Mouse (Mus musculus): ENCODE data around the gene Gpi1. TPM values are rescaled to one million over a fixed set of nuclear protein-coding genes. Genes with fewer than 3 reads are reported as not detected.

Gpi1 gene
- 216 and 230 TPM in 2 replicates for polyA plus RNA-seq (2015; fragmentation: Nextera tagmentation; extraction: Ambion mirVana)

GRCm38 (mm10) chr7:34230116-34230515 is at the start of gene Gpi1:
Gene Gpi1 (minus strand): TSS chr7:34230336.
- no peaks in the 10 kb centered on the region for H3K27me3 ChIP-seq
- peak; percentile 57 for ATAC-seq
- peak within 1 kb of the TSS; percentile 81 for H3K4me2 ChIP-seq
- peak within 1 kb of the TSS; percentile 77 for H3K4me3 ChIP-seq
- peaks cover 32% of the 10 kb centered on the region for H3K36me3 ChIP-seq (ENCODE audit: poor library complexity, severe bottlenecking)
- WGBS, result under 1% methylated on average over 31 of the region's 39 CpGs
- H3K9ac ChIP-seq, result peak within 1 kb of the TSS; percentile 75
- no peaks in the 10 kb centered on the region for H3K9me3 ChIP-seq (replicated peaks)
- H3K4me1 ChIP-seq, result peaks cover 33% of the 10 kb centered on the region
- peak within 1 kb of the TSS; percentile 68 for H3K27ac ChIP-seq

GRCm38 (mm10) chr7:34277656-34278055 is 47.5 kb upstream of the Gpi1 start:
- 96% methylated on average over 2 of the region's 2 CpGs for WGBS
- Histone ChIP-seq H3K27ac (no peak overlapping the region), H3K9ac (no peak overlapping the region), H3K36me3 (ENCODE audit: poor library complexity, severe bottlenecking) (peaks cover 7% of the 10 kb centered on the region), H3K9me3 (replicated peaks) (no peaks in the 10 kb centered on the region), H3K4me3 (no peak overlapping the region), H3K27me3 (no peaks in the 10 kb centered on the region), H3K4me1 (no peaks in the 10 kb centered on the region), H3K4me2 (no peak overlapping the region)
- ATAC-seq, result no peak

DNA sequence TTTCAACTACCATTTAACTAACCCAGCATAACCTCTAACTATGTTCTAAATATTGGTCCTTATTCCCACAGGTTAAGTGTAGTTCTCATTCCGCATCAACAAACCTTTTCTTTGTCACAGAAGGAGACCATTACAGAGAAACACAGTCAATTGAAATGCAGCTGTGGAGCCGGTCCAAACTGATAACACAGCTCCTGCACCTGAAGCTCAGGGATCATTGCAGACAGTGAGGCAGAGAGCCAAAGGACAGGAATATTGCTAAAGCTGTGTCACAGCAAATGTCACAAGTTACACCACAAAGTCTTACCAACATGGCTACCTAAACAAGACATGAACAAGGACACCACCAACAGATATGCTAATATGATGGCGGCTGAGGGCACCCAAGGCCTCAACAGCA is 45.9 kb upstream of the Gpi1 start:
- Histone ChIP-seq H3K9me3 (replicated peaks) (no peaks in the 10 kb centered on the region), H3K36me3 (ENCODE audit: poor library complexity, severe bottlenecking) (peaks cover 5% of the 10 kb centered on the region), H3K27me3 (no peaks in the 10 kb centered on the region), H3K4me1 (no peaks in the 10 kb centered on the region), H3K27ac (no peak overlapping the region), H3K4me2 (no peak overlapping the region), H3K9ac (no peak overlapping the region), H3K4me3 (no peak overlapping the region)
- WGBS, result 82% methylated on average over 3 of the region's 3 CpGs
- no peak for ATAC-seq

- H3K27ac ChIP-seq, result no peak overlapping the region
- 74% methylated on average over 4 of the region's 4 CpGs for WGBS
- no peak overlapping the region for H3K4me2 ChIP-seq
- H3K4me3 ChIP-seq, result no peak overlapping the region
- peaks cover 9% of the 10 kb centered on the region; the same call in 1 of the 2 replicates for H3K4me1 ChIP-seq
- no peaks in the 10 kb centered on the region for H3K9me3 ChIP-seq (replicated peaks)
- no peaks in the 10 kb centered on the region for H3K27me3 ChIP-seq
- peaks cover 5% of the 10 kb centered on the region for H3K36me3 ChIP-seq (ENCODE audit: poor library complexity, severe bottlenecking)
- H3K9ac ChIP-seq, result no peak overlapping the region
- ATAC-seq, result no peak
These were observed 42.3 kb upstream of the Gpi1 start for GRCm38 (mm10) chr7:34272465-34272864.

- H3K9me3 ChIP-seq (replicated peaks), result no peaks in the 10 kb centered on the region
- H3K36me3 ChIP-seq (ENCODE audit: poor library complexity, severe bottlenecking), result no peaks in the 10 kb centered on the region
- H3K9ac ChIP-seq, result no peak overlapping the region
- no peak overlapping the region for H3K4me3 ChIP-seq
- H3K4me2 ChIP-seq, result no peak overlapping the region
- H3K4me1 ChIP-seq, result peaks cover 13% of the 10 kb centered on the region; the same call in 1 of the 2 replicates
- H3K27me3 ChIP-seq, result no peaks in the 10 kb centered on the region
- ATAC-seq, result no peak
- 52% methylated on average over 1 of the region's 1 CpGs for WGBS
- H3K27ac ChIP-seq, result no peak overlapping the region
These were observed 38.3 kb upstream of the Gpi1 start for GRCm38 (mm10) chr7:34268463-34268862.

DNA sequence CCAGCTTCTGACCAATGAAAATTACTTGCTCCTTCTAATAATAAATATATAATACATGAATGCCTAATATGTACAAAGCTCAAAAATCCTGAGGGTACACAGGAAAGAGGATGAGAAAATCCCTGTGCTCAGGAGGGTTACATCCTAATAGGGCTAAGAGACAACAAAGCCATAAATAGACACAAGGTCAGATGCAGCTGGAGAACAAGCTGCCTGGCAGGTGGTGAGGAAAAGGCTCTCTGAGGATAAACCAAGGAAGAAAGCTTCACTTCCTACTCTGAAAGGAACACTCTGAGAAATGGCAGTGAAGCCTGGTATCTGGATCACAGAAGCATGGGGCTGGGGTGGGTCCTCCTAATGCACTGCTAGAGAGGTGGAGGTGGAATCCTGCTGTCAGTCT is 36.3 kb upstream of the Gpi1 start:
- no peak overlapping the region for H3K4me2 ChIP-seq
- no peak overlapping the region for H3K4me3 ChIP-seq
- no peak overlapping the region for H3K27ac ChIP-seq
- H3K27me3 ChIP-seq, result no peaks in the 10 kb centered on the region
- peaks cover 13% of the 10 kb centered on the region; the same call in 1 of the 2 replicates for H3K4me1 ChIP-seq
- peaks cover 11% of the 10 kb centered on the region for H3K36me3 ChIP-seq (ENCODE audit: poor library complexity, severe bottlenecking)
- no peak for ATAC-seq
- H3K9ac ChIP-seq, result no peak overlapping the region
- no peaks in the 10 kb centered on the region for H3K9me3 ChIP-seq (replicated peaks)

GRCm38 (mm10) chr7:34265876-34266346 is 35.8 kb upstream of the Gpi1 start:
- Histone ChIP-seq H3K4me3 (no peak overlapping the region), H3K36me3 (ENCODE audit: poor library complexity, severe bottlenecking) (peaks cover 13% of the 10 kb centered on the region), H3K9me3 (replicated peaks) (no peaks in the 10 kb centered on the region), H3K27me3 (no peaks in the 10 kb centered on the region), H3K9ac (no peak overlapping the region), H3K4me1 (peaks cover 13% of the 10 kb centered on the region; the same call in 1 of the 2 replicates), H3K27ac (no peak overlapping the region), H3K4me2 (no peak overlapping the region)
- 63% methylated on average over 5 of the region's 5 CpGs for WGBS
- no peak for ATAC-seq

DNA sequence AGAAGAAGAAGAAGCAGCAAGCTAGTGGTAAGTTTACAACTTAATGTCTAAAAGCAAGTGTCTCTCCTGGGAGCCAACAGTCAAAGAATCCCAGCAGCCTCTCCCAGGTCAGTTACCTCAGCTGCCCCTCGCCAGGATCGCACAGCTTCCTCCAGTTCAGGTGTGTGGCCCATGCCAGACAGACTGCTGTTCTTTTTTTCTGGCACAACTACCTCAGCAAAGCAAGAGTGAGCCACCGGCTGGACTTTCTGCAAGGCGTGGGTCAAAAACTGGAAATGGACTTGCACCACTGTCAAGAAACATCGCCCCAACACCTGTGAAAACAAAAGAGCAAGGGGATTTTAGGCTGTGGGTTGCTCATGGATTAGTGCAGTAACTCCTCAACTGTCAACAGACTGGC is 33.3 kb upstream of the Gpi1 start:
- ATAC-seq, result no peak

DNA sequence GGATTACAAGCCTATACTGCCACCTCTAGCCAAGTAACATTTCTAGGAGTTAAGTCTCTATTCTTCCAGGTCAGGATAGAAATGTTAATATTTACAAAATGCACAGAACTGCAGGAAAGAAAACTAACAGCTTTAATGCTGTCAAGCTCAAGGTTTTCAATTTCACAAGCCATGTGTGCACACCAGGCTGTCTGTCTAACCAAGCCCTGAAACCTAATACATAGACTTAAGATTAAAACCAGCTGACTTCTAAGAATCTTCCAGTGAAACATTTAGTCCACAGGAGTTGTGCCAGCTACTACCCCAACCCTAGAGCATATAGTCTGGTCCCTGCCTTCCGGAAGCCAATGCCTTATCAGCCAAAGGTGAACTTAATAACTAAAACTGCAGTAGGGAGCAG is 28.3 kb upstream of the Gpi1 start:
- no peak for ATAC-seq

More for the DNA sequence above, 33.3 kb upstream of the Gpi1 start:
- WGBS, result 88% methylated on average over 5 of the region's 5 CpGs
- Histone ChIP-seq H3K27me3 (no peaks in the 10 kb centered on the region), H3K9ac (no peak overlapping the region), H3K36me3 (ENCODE audit: poor library complexity, severe bottlenecking) (peaks cover 16% of the 10 kb centered on the region), H3K4me3 (no peak overlapping the region), H3K4me1 (peaks cover 6% of the 10 kb centered on the region; the same call in 1 of the 2 replicates), H3K9me3 (replicated peaks) (no peaks in the 10 kb centered on the region), H3K4me2 (no peak overlapping the region), H3K27ac (no peak overlapping the region)

GRCm38 (mm10) chr7:34257279-34257678 is 27.1 kb upstream of the Gpi1 start:
- no peak overlapping the region for H3K4me2 ChIP-seq
- H3K9ac ChIP-seq, result no peak overlapping the region
- no peak overlapping the region for H3K4me3 ChIP-seq
- no peaks in the 10 kb centered on the region for H3K27me3 ChIP-seq
- H3K9me3 ChIP-seq (replicated peaks), result no peaks in the 10 kb centered on the region
- 84% methylated on average over 9 of the region's 9 CpGs for WGBS
- H3K27ac ChIP-seq, result no peak overlapping the region
- no peak for ATAC-seq
- H3K36me3 ChIP-seq (ENCODE audit: poor library complexity, severe bottlenecking), result peaks cover 56% of the 10 kb centered on the region
- no peaks in the 10 kb centered on the region for H3K4me1 ChIP-seq

More for the DNA sequence above, 28.3 kb upstream of the Gpi1 start:
- H3K4me3 ChIP-seq, result no peak overlapping the region
- H3K27me3 ChIP-seq, result no peaks in the 10 kb centered on the region
- no peaks in the 10 kb centered on the region for H3K9me3 ChIP-seq (replicated peaks)
- peaks cover 53% of the 10 kb centered on the region for H3K36me3 ChIP-seq (ENCODE audit: poor library complexity, severe bottlenecking)
- no peak overlapping the region for H3K27ac ChIP-seq
- H3K4me1 ChIP-seq, result no peaks in the 10 kb centered on the region
- H3K4me2 ChIP-seq, result no peak overlapping the region
- H3K9ac ChIP-seq, result no peak overlapping the region
- 95% methylated on average over 1 of the region's 1 CpGs for WGBS

GRCm38 (mm10) chr7:34255916-34256315 is 25.8 kb upstream of the Gpi1 start:
- 91% methylated on average over 1 of the region's 1 CpGs for WGBS
- no peak overlapping the region for H3K9ac ChIP-seq
- no peaks in the 10 kb centered on the region for H3K4me1 ChIP-seq
- ATAC-seq, result no peak
- no peaks in the 10 kb centered on the region for H3K27me3 ChIP-seq
- H3K9me3 ChIP-seq (replicated peaks), result no peaks in the 10 kb centered on the region
- H3K4me3 ChIP-seq, result no peak overlapping the region
- H3K4me2 ChIP-seq, result no peak overlapping the region
- no peak overlapping the region for H3K27ac ChIP-seq
- H3K36me3 ChIP-seq (ENCODE audit: poor library complexity, severe bottlenecking), result peaks cover 55% of the 10 kb centered on the region

- Histone ChIP-seq H3K4me3 (no peak overlapping the region), H3K36me3 (ENCODE audit: poor library complexity, severe bottlenecking) (peaks cover 58% of the 10 kb centered on the region), H3K9ac (no peak overlapping the region), H3K27me3 (no peaks in the 10 kb centered on the region), H3K4me1 (no peaks in the 10 kb centered on the region), H3K9me3 (replicated peaks) (no peaks in the 10 kb centered on the region), H3K4me2 (no peak overlapping the region), H3K27ac (no peak overlapping the region)
- ATAC-seq, result no peak
- WGBS, result 84% methylated on average over 3 of the region's 3 CpGs
These were observed 25.0 kb upstream of the Gpi1 start for GRCm38 (mm10) chr7:34255137-34255536.

- no peaks in the 10 kb centered on the region for H3K4me1 ChIP-seq
- H3K4me3 ChIP-seq, result no peak overlapping the region
- peaks cover 70% of the 10 kb centered on the region for H3K36me3 ChIP-seq (ENCODE audit: poor library complexity, severe bottlenecking)
- H3K4me2 ChIP-seq, result no peak overlapping the region
- WGBS, result 81% methylated on average over 2 of the region's 2 CpGs
- H3K27ac ChIP-seq, result no peak overlapping the region
- no peak for ATAC-seq
- no peak overlapping the region for H3K9ac ChIP-seq
- no peaks in the 10 kb centered on the region for H3K27me3 ChIP-seq
- H3K9me3 ChIP-seq (replicated peaks), result no peaks in the 10 kb centered on the region
These were observed 21.9 kb upstream of the Gpi1 start for GRCm38 (mm10) chr7:34252030-34252429.
